Mouse (Mus musculus): ENCODE measurements at regions not wholly inside any gene's neighbourhood (a gene's known extent, or its start where the extent isn't known, plus 50 kb on each side); places are given as distances from the start of the nearest gene placed in this dataset.

- TF ChIP-seq GATA1 (IDR thresholded peaks at IDR 0.05; ENCODE audit: borderline replicate concordance, low read length) (no peak), FLI1 (IDR thresholded peaks at IDR 0.05; ENCODE audit: low read length) (no peak)
Measured at GRCm38 (mm10) chr2:172644451-172644850, 95.1 kb downstream of the Tfap2c start.

Data from megakaryocyte, embryonic 14.5 days (primary cell).